Mouse (Mus musculus) thymus, adult 2 months (tissue): ENCODE data around the gene Phykpl. TPM values are rescaled to one million over a fixed set of nuclear protein-coding genes. Genes with fewer than 3 reads are reported as not detected.

Experiments used
- DNase-seq: peaks from one replicate; pipeline ENCODE4 v3.0.0; 2021
- H3K27ac ChIP-seq: fragments of 200-500 bp; 2 replicates; pipeline ENCODE4 v1.5.1; 2012; ENCODE audit warnings: low read length, control low read depth; ENCODE audit not compliant: control insufficient read depth, insufficient read depth
- H3K27me3 ChIP-seq: fragments of 200-500 bp; 2 replicates; pipeline ENCODE4 v1.6.1; 2012; ENCODE audit warnings: mild to moderate bottlenecking, low read length, moderate library complexity, mixed read lengths; ENCODE audit not compliant: control insufficient read depth, insufficient read depth
- H3K36me3 ChIP-seq: fragments of 200-500 bp; 2 replicates; pipeline ENCODE4 v1.6.1; 2012; ENCODE audit warnings: mild to moderate bottlenecking, low read length, moderate library complexity; ENCODE audit not compliant: control insufficient read depth, insufficient read depth
- H3K4me1 ChIP-seq: fragments of 200-500 bp; replicated peaks from 2 replicates; pipeline ENCODE4 v1.6.1; 2012; ENCODE audit warnings: low read length; ENCODE audit not compliant: control insufficient read depth, insufficient read depth
- H3K4me3 ChIP-seq: fragments of 200-500 bp; 2 replicates; pipeline ENCODE4 v1.5.1; 2012; ENCODE audit warnings: mild to moderate bottlenecking, low read length, control low read depth, moderate library complexity; ENCODE audit not compliant: control insufficient read depth, insufficient read depth
- CTCF ChIP-seq: fragments of 200-500 bp; IDR thresholded peaks from 2 replicates; pipeline ENCODE4 v1.5.1; 2012; ENCODE audit warnings: mild to moderate bottlenecking, control low read depth, low read length, moderate library complexity, borderline replicate concordance; ENCODE audit not compliant: control insufficient read depth, poor library complexity, insufficient read depth; ENCODE audit errors: extremely low read depth
- POLR2A ChIP-seq: fragments of 200-500 bp; IDR thresholded peaks from 2 replicates; pipeline ENCODE4 v1.6.1; 2012; ENCODE audit warnings: mild to moderate bottlenecking, low read length, control low read depth, moderate library complexity; ENCODE audit not compliant: control insufficient read depth, poor library complexity, insufficient read depth; ENCODE audit errors: extremely low read depth
- WGBS: fragments of 180-500 bp; shearing (Covaris S2); methylation state at CpG from one replicate; pipeline ENCODE4 v1.1.7; 2018; 5-methylcytosine and 5-hydroxymethylcytosine counted together
- polyA plus RNA-seq: library from polyadenylated mRNA; depleted of rRNA; stranded (reverse); fragments of >200 nt; gene quantifications from 2 replicates; pipeline ENCODE4 v1.2.3, GENCODE M21; 2012

Gene Phykpl
- polyA plus RNA-seq, 1 experiment: 21.8 TPM

GRCm38 (mm10) chr11:51544413-51544812 lies 40.1 kb upstream of the Phykpl start:
- TF ChIP-seq POLR2A (no peak), CTCF (no peak)
- WGBS: 33% methylated on average over 2 of the region's 2 CpGs
- no peaks in the 10 kb centered on the region for H3K4me1 ChIP-seq
- H3K36me3 ChIP-seq: no peaks in the 10 kb centered on the region
- no peaks in the 10 kb centered on the region for H3K27me3 ChIP-seq
- H3K27ac ChIP-seq: no peak overlapping the region
- no peak overlapping the region for H3K4me3 ChIP-seq
- no peak for DNase-seq

DNA sequence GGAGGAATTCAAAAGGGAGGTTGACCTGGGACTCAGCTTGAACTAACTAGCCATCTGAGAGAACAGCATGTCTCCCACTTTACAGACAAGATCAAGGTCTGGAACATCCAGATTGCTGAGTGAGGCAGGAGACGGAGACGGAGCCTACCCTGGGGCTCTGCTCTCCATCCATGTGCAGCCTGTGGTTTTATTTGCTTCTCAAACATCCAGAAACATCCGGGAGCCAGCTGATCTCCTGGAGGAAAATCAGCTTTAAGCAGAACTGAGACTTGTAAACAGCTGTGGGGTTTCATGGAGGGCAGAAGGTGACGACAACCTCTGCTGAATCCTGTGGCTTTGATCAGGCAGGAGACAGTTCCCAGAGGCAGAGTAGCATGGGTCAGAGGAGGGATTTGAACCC lies 38.7 kb upstream of the Phykpl start:
- no peaks in the 10 kb centered on the region for H3K36me3 ChIP-seq
- DNase-seq: no peak
- H3K27ac ChIP-seq: no peak overlapping the region
- no peaks in the 10 kb centered on the region for H3K4me1 ChIP-seq
- TF ChIP-seq CTCF (no peak), POLR2A (no peak)
- no peak overlapping the region for H3K4me3 ChIP-seq
- WGBS: 93% methylated on average over 4 of the region's 4 CpGs
- H3K27me3 ChIP-seq: no peaks in the 10 kb centered on the region

GRCm38 (mm10) chr11:51551253-51551652 lies 33.3 kb upstream of the Phykpl start:
- H3K4me1 ChIP-seq: peaks cover 6% of the 10 kb centered on the region; the same call in 1 of the 2 replicates
- no peak overlapping the region for H3K27ac ChIP-seq
- 7% methylated on average over 5 of the region's 5 CpGs for WGBS
- no peak for TF ChIP-seq POLR2A
- TF ChIP-seq CTCF: no peak
- no peaks in the 10 kb centered on the region for H3K27me3 ChIP-seq
- H3K4me3 ChIP-seq: no peak overlapping the region
- no peak for DNase-seq
- H3K36me3 ChIP-seq: no peaks in the 10 kb centered on the region

- 91% methylated on average over 3 of the region's 3 CpGs for WGBS
- TF ChIP-seq CTCF (no peak), POLR2A (no peak)
- DNase-seq: no peak
- Histone ChIP-seq H3K4me3 (no peak overlapping the region), H3K4me1 (peaks cover 6% of the 10 kb centered on the region; the same call in 1 of the 2 replicates), H3K27ac (no peak overlapping the region), H3K36me3 (no peaks in the 10 kb centered on the region), H3K27me3 (no peaks in the 10 kb centered on the region)
Measured at GRCm38 (mm10) chr11:51552091-51552490, 32.5 kb upstream of the Phykpl start.

- no peak for DNase-seq
- no peaks in the 10 kb centered on the region for H3K36me3 ChIP-seq
- H3K4me1 ChIP-seq: peaks cover 6% of the 10 kb centered on the region; the same call in 1 of the 2 replicates
- H3K27ac ChIP-seq: no peak overlapping the region
- H3K4me3 ChIP-seq: no peak overlapping the region
- TF ChIP-seq CTCF: no peak
- no peak for TF ChIP-seq POLR2A
- H3K27me3 ChIP-seq: no peaks in the 10 kb centered on the region
- 92% methylated on average over 10 of the region's 10 CpGs for WGBS
Measured at GRCm38 (mm10) chr11:51554590-51554989, 30.0 kb upstream of the Phykpl start.

DNA sequence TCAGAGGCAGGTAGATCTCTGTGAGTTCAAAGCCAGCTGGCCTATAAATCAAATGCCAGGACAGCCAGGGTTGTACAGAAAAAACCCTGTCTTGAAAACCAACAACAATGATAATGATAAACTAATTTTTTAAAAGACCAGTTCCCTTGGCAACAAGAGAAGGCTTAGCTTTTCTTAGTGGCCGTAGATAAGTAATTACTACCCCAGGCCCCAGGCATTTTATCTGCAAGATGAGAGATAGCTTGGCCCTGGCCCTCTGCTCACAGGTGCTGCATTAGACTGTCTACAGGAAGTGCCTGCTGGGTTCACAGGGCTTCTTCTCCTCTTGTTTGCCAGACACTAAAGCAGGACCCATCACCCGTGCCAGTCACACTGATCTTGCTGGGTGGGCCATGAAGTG lies 29.5 kb upstream of the Phykpl start:
- no peak for DNase-seq
- H3K27me3 ChIP-seq: no peaks in the 10 kb centered on the region
- H3K4me3 ChIP-seq: no peak overlapping the region
- no peak overlapping the region for H3K27ac ChIP-seq
- 23% methylated on average over 2 of the region's 2 CpGs for WGBS
- no peak for TF ChIP-seq CTCF
- no peak for TF ChIP-seq POLR2A
- H3K36me3 ChIP-seq: no peaks in the 10 kb centered on the region
- peaks cover 6% of the 10 kb centered on the region; the same call in 1 of the 2 replicates for H3K4me1 ChIP-seq

- no peaks in the 10 kb centered on the region for H3K36me3 ChIP-seq
- no peaks in the 10 kb centered on the region for H3K4me1 ChIP-seq
- no peak for DNase-seq
- H3K27ac ChIP-seq: no peak overlapping the region
- no peaks in the 10 kb centered on the region for H3K27me3 ChIP-seq
- no peak for TF ChIP-seq CTCF
- TF ChIP-seq POLR2A: no peak
- 97% methylated on average over 1 of the region's 1 CpGs for WGBS
- H3K4me3 ChIP-seq: no peak overlapping the region
Measured at GRCm38 (mm10) chr11:51563276-51563675, 21.3 kb upstream of the Phykpl start.
